Mouse (Mus musculus): Measurements from ENCODE around the gene Ntng2. TPM values are rescaled to one million over a fixed set of nuclear protein-coding genes. Genes with fewer than 3 reads are reported as not detected.

Gene Ntng2
- total RNA-seq (2022) = 10 to 100 TPM; 52.7 to 72.6 (median 62.9) TPM

GRCm38 (mm10) chr2:29252599-29253204, at the start of gene Ntng2:
TSS of gene Ntng2 (minus strand) at chr2:29253005.
- peak; percentile 80 for DNase-seq

GRCm38 (mm10) chr2:29295557-29295956, 42.8 kb upstream of the Ntng2 start:
- no peak for DNase-seq

GRCm38 (mm10) chr2:29287651-29288050, 34.8 kb upstream of the Ntng2 start:
- no peak for DNase-seq

GRCm38 (mm10) chr2:29277703-29278121, 24.9 kb upstream of the Ntng2 start:
- DNase-seq = no peak

- no peak for DNase-seq
These were observed 19.2 kb upstream of the Ntng2 start for GRCm38 (mm10) chr2:29271803-29272518.

- DNase-seq = no peak
These were observed 18.3 kb upstream of the Ntng2 start for GRCm38 (mm10) chr2:29271098-29271497.

- no peak for DNase-seq
These were observed 14.0 kb upstream of the Ntng2 start for GRCm38 (mm10) chr2:29266810-29267209.

GRCm38 (mm10) chr2:29262436-29262915, 9.7 kb upstream of the Ntng2 start:
- no peak for DNase-seq

GRCm38 (mm10) chr2:29261126-29261525, 8.3 kb upstream of the Ntng2 start:
- no peak for DNase-seq

GRCm38 (mm10) chr2:29253205-29253865, 530 bp upstream of the Ntng2 start:
- DNase-seq = peak; percentile 58

GRCm38 (mm10) chr2:29252059-29252598, 676 bp downstream of the Ntng2 start:
- peak; percentile 52 for DNase-seq

- DNase-seq = no peak
These were observed 1.4 kb downstream of the Ntng2 start for GRCm38 (mm10) chr2:29251095-29252058.

GRCm38 (mm10) chr2:29250263-29251094, 2.3 kb downstream of the Ntng2 start:
- no peak for DNase-seq

GRCm38 (mm10) chr2:29249852-29250251, 3.0 kb downstream of the Ntng2 start:
- DNase-seq = no peak

GRCm38 (mm10) chr2:29248551-29248950, 4.3 kb downstream of the Ntng2 start:
- DNase-seq = no peak

GRCm38 (mm10) chr2:29247386-29247785, 5.4 kb downstream of the Ntng2 start:
- DNase-seq = no peak

- DNase-seq = no peak
These were observed 5.9 kb downstream of the Ntng2 start for GRCm38 (mm10) chr2:29246891-29247290.

- no peak for DNase-seq
These were observed 6.5 kb downstream of the Ntng2 start for GRCm38 (mm10) chr2:29246275-29246674.

GRCm38 (mm10) chr2:29245341-29245779, 7.4 kb downstream of the Ntng2 start:
- DNase-seq = peak; percentile 55

GRCm38 (mm10) chr2:29239329-29239728, 13.5 kb downstream of the Ntng2 start:
- DNase-seq = no peak

- peak; percentile 78 for DNase-seq
These were observed 15.2 kb downstream of the Ntng2 start for GRCm38 (mm10) chr2:29237623-29238022.

Data from adrenal gland, adult 8-10 months (tissue).